Mouse (Mus musculus): ENCODE results near the gene Lrrc73. TPM values are rescaled to one million over a fixed set of nuclear protein-coding genes. Genes with fewer than 3 reads are reported as not detected.

Lrrc73 gene
- polyA plus RNA-seq, 1 experiment from 2014 or later: 2.2 TPM

DNA sequence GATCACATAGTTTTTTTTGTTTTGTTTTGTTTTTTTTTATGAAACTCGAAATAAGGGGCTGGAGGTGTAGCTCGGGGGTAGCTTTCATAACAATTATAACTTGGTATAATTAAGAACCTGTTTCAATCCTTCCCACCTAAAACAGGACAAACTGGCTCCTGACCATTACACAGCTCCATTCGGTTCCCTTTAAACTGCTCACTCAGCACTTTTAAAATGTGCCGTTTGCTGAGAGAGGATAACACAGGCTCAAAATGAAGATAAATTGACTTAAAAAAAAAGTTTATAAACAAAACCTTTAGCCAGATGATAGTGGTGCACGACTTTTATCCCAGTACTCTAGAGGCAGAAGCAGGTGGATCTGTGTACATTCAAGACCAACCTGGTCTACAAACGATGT is 32.1 kb downstream of the Lrrc73 start:
- Histone ChIP-seq H3K9me3 (ENCODE audit: control insufficient read depth, low read length) (no peaks in the 10 kb centered on the region), H3K4me3 (ENCODE audit: low read depth, low read length) (no peak overlapping the region), H3K27me3 (replicated peaks; ENCODE audit: control insufficient read depth, insufficient read depth, low read length) (no peaks in the 10 kb centered on the region), H3K9ac (ENCODE audit: low read depth, low read length) (no peak overlapping the region), H3K4me2 (ENCODE audit: low read depth, low read length) (no peak overlapping the region), H3K36me3 (ENCODE audit: control insufficient read depth, insufficient read depth, low read length) (peaks cover 5% of the 10 kb centered on the region), H3K4me1 (ENCODE audit: control insufficient read depth, insufficient read depth, low read length) (peaks cover 30% of the 10 kb centered on the region), H3K27ac (replicated peaks; ENCODE audit: low read depth, low read length) (no peak overlapping the region)
- DNase-seq (ENCODE audit: low spot score) (no peak), ATAC-seq (ENCODE audit: low read depth) (no peak)
- WGBS: 61% methylated on average over 6 of the region's 6 CpGs

DNA sequence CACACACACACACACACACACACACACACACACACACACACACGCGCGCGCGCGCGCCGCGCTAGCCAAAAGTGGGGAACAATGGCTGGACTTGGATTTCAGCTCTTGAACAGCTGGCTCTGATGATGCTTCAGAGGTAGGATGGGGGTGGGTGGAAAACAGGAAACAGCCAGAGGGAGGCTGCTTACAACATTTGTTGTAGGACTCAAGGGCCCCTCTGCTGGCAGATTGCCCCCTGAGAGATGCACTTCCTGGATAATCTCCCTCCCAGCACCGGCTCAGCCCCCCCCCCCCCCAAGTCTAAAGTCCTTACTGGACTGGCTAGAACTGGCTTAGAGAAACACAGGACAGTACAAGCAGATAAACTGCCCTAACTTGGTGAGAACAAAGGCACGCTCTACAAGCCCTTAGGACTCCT is 34.4 kb downstream of the Lrrc73 start:
- no peak overlapping the region for H3K4me3 ChIP-seq (ENCODE audit: low read depth, low read length)
- ATAC-seq (ENCODE audit: low read depth) (peak; percentile 65), DNase-seq (ENCODE audit: low spot score) (peak; percentile 94)
- peak overlapping the region; percentile 75 for H3K27ac ChIP-seq (replicated peaks; ENCODE audit: low read depth, low read length)
- no peaks in the 10 kb centered on the region for H3K36me3 ChIP-seq (ENCODE audit: control insufficient read depth, insufficient read depth, low read length)
- peak overlapping the region; percentile 28 for H3K4me2 ChIP-seq (ENCODE audit: low read depth, low read length)
- peak overlapping the region; percentile 30; the same call in 1 of the 2 replicates for H3K9ac ChIP-seq (ENCODE audit: low read depth, low read length)
- no peaks in the 10 kb centered on the region for H3K27me3 ChIP-seq (replicated peaks; ENCODE audit: control insufficient read depth, insufficient read depth, low read length)
- H3K4me1 ChIP-seq (ENCODE audit: control insufficient read depth, insufficient read depth, low read length): peaks cover 15% of the 10 kb centered on the region
- WGBS: 29% methylated on average over 10 of the region's 11 CpGs
- no peaks in the 10 kb centered on the region for H3K9me3 ChIP-seq (ENCODE audit: control insufficient read depth, low read length)

DNA sequence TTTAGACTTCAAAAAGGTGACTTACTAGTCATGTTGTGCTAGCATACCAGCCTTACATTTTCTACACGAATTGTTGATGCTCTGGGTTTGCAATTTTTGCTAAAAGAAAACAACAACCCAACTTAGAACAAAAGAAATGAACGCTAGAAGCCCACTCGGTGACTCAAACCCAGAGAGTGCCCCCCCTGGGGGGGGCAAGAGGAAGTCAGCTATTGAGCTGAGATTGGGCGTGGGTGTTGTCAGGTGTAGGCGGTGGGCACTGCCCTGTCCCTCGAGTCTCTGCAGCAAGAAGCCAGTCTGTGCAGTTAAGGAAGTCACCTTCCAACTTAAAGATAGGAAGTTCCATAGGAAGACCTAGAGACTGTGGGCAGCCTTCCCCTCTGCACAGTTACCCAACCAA is 43.3 kb downstream of the Lrrc73 start:
- Histone ChIP-seq H3K27ac (replicated peaks; ENCODE audit: low read depth, low read length) (no peak overlapping the region), H3K4me2 (ENCODE audit: low read depth, low read length) (no peak overlapping the region), H3K4me1 (ENCODE audit: control insufficient read depth, insufficient read depth, low read length) (0 out of 2 replicates have a peak, but pooled peaks cover 2% of the 10 kb centered on the region), H3K4me3 (ENCODE audit: low read depth, low read length) (no peak overlapping the region), H3K9ac (ENCODE audit: low read depth, low read length) (no peak overlapping the region), H3K36me3 (ENCODE audit: control insufficient read depth, insufficient read depth, low read length) (no peaks in the 10 kb centered on the region), H3K27me3 (replicated peaks; ENCODE audit: control insufficient read depth, insufficient read depth, low read length) (peaks cover 40% of the 10 kb centered on the region), H3K9me3 (ENCODE audit: control insufficient read depth, low read length) (no peaks in the 10 kb centered on the region)
- DNase-seq (ENCODE audit: low spot score): no peak
- ATAC-seq (ENCODE audit: low read depth): no peak
- WGBS: 47% methylated on average over 6 of the region's 6 CpGs

DNA sequence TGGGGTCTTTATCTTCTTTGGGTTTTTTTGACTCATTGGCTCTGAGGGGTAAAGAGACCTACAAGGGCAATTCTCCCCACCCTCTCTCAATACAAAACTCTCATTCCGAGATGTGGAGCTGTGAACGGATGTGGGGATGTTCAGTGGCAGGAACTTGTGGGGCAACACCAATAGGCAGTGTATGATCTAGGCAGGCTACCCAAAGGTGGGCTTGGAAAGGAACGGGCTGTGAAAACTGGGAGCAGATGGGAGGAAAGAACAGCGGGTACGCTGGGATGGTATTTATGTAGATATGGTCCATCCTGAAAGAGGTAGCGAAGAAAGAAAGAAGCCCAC is 43.7 kb downstream of the Lrrc73 start:
- Histone ChIP-seq H3K36me3 (ENCODE audit: control insufficient read depth, insufficient read depth, low read length) (no peaks in the 10 kb centered on the region), H3K4me3 (ENCODE audit: low read depth, low read length) (peak overlapping the region; percentile 63), H3K27me3 (replicated peaks; ENCODE audit: control insufficient read depth, insufficient read depth, low read length) (peaks cover 40% of the 10 kb centered on the region), H3K4me2 (ENCODE audit: low read depth, low read length) (peak overlapping the region; percentile 100), H3K9ac (ENCODE audit: low read depth, low read length) (peak overlapping the region; percentile 67; the same call in 1 of the 2 replicates), H3K27ac (replicated peaks; ENCODE audit: low read depth, low read length) (no peak overlapping the region), H3K9me3 (ENCODE audit: control insufficient read depth, low read length) (no peaks in the 10 kb centered on the region), H3K4me1 (ENCODE audit: control insufficient read depth, insufficient read depth, low read length) (0 out of 2 replicates have a peak, but pooled peaks cover 2% of the 10 kb centered on the region)
- 11% methylated on average over 6 of the region's 6 CpGs for WGBS
- DNase-seq (ENCODE audit: low spot score) (no peak), ATAC-seq (ENCODE audit: low read depth) (no peak)

DNA sequence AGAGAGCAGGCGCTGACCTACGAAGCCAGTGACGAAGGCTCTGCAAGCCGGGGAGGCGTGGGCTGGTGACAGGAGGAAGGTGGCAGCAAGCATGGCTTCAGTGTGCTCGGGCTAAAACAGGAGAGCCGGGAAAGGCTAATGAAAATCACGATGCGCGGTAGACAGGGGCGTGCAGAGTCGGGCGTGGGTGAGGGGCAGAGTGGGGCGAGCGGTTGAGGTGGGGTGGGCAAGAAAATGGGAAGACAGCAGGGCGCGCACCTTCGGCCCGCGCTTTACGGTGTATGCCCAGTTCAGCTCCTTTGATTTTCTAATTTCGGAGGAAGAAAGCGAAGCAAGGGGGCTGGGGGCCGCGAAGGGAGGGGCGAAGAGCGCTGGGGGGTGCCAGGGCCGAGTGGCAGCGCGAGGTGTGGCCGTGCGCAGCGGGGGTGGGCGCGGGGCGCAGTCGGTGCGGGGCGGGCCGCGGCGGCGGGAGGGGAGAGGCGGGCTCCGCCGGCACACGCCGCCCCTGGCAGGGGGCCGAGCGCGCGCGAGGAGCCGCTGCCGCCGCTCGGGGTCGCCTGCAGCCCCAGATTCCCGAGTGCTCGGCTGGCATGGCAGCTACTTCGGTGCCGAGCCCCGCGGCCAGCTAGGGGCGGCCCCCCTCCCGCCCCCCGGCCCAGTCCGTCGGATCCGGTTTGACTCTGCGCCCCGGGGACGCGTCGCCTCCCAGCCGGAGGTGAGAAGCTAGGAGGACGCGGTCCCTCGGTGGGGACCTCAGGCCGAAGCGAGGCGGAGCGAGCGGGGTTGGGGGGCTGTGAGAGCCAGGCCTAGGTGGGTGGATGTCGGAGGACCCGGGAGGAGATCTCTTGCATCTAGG is 44.3 kb downstream of the Lrrc73 start, which contains the start of gene Dlk2:
TSS of gene Dlk2 (plus strand) at position 58 of the 856 bp plus-strand sequence.
- no peak for DNase-seq (ENCODE audit: low spot score)
- peaks cover 40% of the 10 kb centered on the region for H3K27me3 ChIP-seq (replicated peaks; ENCODE audit: control insufficient read depth, insufficient read depth, low read length)

DNA sequence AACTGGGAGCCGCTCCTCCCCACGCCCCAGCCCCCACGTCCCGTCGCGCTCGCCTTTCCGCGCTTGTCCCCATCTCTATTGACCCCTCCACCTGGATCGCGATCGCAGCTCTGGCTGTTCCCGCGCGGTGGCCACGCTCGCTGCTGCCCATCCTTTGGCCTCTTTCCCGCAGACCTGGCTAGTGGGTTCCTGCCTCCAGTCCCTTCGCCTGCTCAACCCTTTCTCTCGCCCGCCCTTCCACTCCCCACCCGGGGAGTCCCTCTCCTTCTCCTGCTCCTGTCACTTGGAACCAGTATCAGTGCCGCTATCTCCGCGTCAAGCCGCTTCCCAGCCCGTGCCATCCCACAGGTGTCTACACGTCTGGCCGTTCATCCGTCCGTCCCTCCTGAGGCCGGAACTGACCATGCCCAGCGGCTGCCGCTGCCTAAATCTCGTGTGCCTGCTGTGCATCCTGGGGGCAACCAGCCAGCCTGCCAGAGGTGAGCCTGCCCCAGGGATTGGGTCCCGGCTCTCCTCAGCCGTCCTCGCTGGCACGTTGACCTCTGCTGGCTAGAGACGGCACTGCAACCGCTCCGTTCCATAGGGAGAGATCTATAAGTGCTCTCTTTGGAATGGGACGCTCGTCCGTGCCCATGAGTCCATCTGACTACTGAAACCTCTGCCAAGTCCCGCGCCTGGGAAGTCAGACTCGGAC is 45.0 kb downstream of the Lrrc73 start:
- WGBS: under 1% methylated on average over 30 of the region's 48 CpGs
- H3K27me3 ChIP-seq (replicated peaks; ENCODE audit: control insufficient read depth, insufficient read depth, low read length): peaks cover 40% of the 10 kb centered on the region
- peak; percentile 88 for ATAC-seq (ENCODE audit: low read depth)
- H3K4me1 ChIP-seq (ENCODE audit: control insufficient read depth, insufficient read depth, low read length): 0 out of 2 replicates have a peak, but pooled peaks cover 2% of the 10 kb centered on the region
- peak overlapping the region; percentile 67 for H3K9ac ChIP-seq (ENCODE audit: low read depth, low read length)
- H3K4me2 ChIP-seq (ENCODE audit: low read depth, low read length): peak overlapping the region; percentile 100
- no peak overlapping the region; the same call in 1 of the 2 replicates for H3K27ac ChIP-seq (replicated peaks; ENCODE audit: low read depth, low read length)
- H3K4me3 ChIP-seq (ENCODE audit: low read depth, low read length): peak overlapping the region; percentile 63
- DNase-seq (ENCODE audit: low spot score): peak; percentile 88
- no peaks in the 10 kb centered on the region for H3K9me3 ChIP-seq (ENCODE audit: control insufficient read depth, low read length)
- H3K36me3 ChIP-seq (ENCODE audit: control insufficient read depth, insufficient read depth, low read length): no peaks in the 10 kb centered on the region

More for the DNA sequence above, 44.3 kb downstream of the Lrrc73 start, which contains the start of gene Dlk2:
- no peaks in the 10 kb centered on the region for H3K36me3 ChIP-seq (ENCODE audit: control insufficient read depth, insufficient read depth, low read length)
- ATAC-seq (ENCODE audit: low read depth): peak; percentile 23; the same call in 1 of the 2 replicates
- peak within 1 kb of the TSS; percentile 63 for H3K4me3 ChIP-seq (ENCODE audit: low read depth, low read length)
- no peaks in the 10 kb centered on the region for H3K9me3 ChIP-seq (ENCODE audit: control insufficient read depth, low read length)
- under 1% methylated on average over 32 of the region's 86 CpGs for WGBS
- peak within 1 kb of the TSS; percentile 100 for H3K4me2 ChIP-seq (ENCODE audit: low read depth, low read length)
- H3K4me1 ChIP-seq (ENCODE audit: control insufficient read depth, insufficient read depth, low read length): 0 out of 2 replicates have a peak, but pooled peaks cover 2% of the 10 kb centered on the region
- H3K27ac ChIP-seq (replicated peaks; ENCODE audit: low read depth, low read length): no peak within 1 kb of the TSS; the same call in 1 of the 2 replicates
- peak within 1 kb of the TSS; percentile 67 for H3K9ac ChIP-seq (ENCODE audit: low read depth, low read length)

DNA sequence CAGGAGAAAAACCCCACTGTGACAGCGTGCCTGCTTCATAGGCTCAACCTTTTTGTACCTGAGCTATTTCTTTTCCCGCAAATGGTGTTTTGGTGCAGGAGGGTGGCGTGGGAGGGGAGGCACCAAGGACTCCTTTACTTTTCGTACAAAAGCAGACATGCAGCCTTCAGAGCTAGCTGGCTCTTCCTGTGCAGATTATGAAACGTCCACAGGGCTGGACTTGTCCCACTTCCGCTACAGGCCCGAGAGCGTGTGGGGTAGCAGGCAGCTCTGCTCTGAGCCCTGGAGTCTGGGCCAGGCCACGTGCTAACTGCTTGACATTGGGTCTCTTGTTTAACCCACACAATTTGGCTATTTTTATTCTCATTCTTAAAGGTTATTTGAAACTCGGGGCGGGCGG is 48.6 kb downstream of the Lrrc73 start:
- Histone ChIP-seq H3K4me3 (ENCODE audit: low read depth, low read length) (no peak overlapping the region), H3K9me3 (ENCODE audit: control insufficient read depth, low read length) (no peaks in the 10 kb centered on the region), H3K4me2 (ENCODE audit: low read depth, low read length) (no peak overlapping the region), H3K9ac (ENCODE audit: low read depth, low read length) (no peak overlapping the region), H3K36me3 (ENCODE audit: control insufficient read depth, insufficient read depth, low read length) (peaks cover 11% of the 10 kb centered on the region; the same call in 1 of the 2 replicates), H3K27ac (replicated peaks; ENCODE audit: low read depth, low read length) (no peak overlapping the region), H3K4me1 (ENCODE audit: control insufficient read depth, insufficient read depth, low read length) (0 out of 2 replicates have a peak, but pooled peaks cover 2% of the 10 kb centered on the region), H3K27me3 (replicated peaks; ENCODE audit: control insufficient read depth, insufficient read depth, low read length) (peaks cover 13% of the 10 kb centered on the region)
- 73% methylated on average over 10 of the region's 12 CpGs for WGBS
- ATAC-seq (ENCODE audit: low read depth) (no peak), DNase-seq (ENCODE audit: low spot score) (no peak)

DNA sequence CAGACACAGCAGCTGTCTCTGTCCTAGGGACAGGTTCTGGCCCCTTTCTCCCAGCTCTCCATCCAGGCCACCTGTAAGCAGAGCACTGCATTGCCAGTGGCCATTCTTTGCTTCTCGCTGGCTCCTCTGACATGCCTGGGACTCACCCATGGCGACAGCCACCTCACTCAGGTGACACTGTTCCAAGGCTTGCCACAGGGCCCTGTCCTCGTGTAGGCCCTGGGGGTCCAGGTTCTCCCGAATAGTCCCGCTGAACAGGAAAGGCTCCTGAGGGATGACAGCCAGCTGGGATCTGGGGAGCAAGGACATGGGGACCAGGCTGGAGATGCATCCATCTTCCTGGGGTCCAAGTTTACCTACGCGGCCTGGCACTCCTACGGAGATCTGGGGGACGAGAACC is 50.9 kb downstream of the Lrrc73 start:
- Histone ChIP-seq H3K4me2 (ENCODE audit: low read depth, low read length) (no peak overlapping the region), H3K9ac (ENCODE audit: low read depth, low read length) (no peak overlapping the region), H3K4me1 (ENCODE audit: control insufficient read depth, insufficient read depth, low read length) (no peaks in the 10 kb centered on the region), H3K27ac (replicated peaks; ENCODE audit: low read depth, low read length) (no peak overlapping the region), H3K36me3 (ENCODE audit: control insufficient read depth, insufficient read depth, low read length) (peaks cover 11% of the 10 kb centered on the region; the same call in 1 of the 2 replicates), H3K9me3 (ENCODE audit: control insufficient read depth, low read length) (no peaks in the 10 kb centered on the region), H3K4me3 (ENCODE audit: low read depth, low read length) (no peak overlapping the region), H3K27me3 (replicated peaks; ENCODE audit: control insufficient read depth, insufficient read depth, low read length) (no peaks in the 10 kb centered on the region; the same call in 1 of the 2 replicates)
- no peak for DNase-seq (ENCODE audit: low spot score)
- 88% methylated on average over 9 of the region's 9 CpGs for WGBS
- ATAC-seq (ENCODE audit: low read depth): no peak
